Mouse (Mus musculus) lung, postnatal 0 days (tissue): Measurements from ENCODE around the gene Asic5.

Source experiments
- CTCF ChIP-seq: IDR thresholded peaks from 2 replicates; pipeline ENCODE4 v1.5.1; 2016; ENCODE audit warnings: antibody characterized with exemption, mild to moderate bottlenecking
- EP300 ChIP-seq: IDR thresholded peaks from 2 replicates; pipeline ENCODE4 v1.6.1; 2016; ENCODE audit warnings: antibody characterized with exemption, mild to moderate bottlenecking, control low read depth

GRCm38 (mm10) chr3:82014148-82014703 is 32.1 kb downstream of the Asic5 start:
- no peak for TF ChIP-seq CTCF
- TF ChIP-seq EP300: no peak
